ENCODE assay signal across 10 mouse cellular contexts in genomic region chr7:110787310-110787709, GRCm38 (mm10). TPM values are rescaled to one million over a fixed set of nuclear protein-coding genes. Genes with fewer than 3 reads are reported as not detected.
DNase-seq lines count a peak whose midpoint lies in the region; ATAC-seq and TF ChIP-seq lines count a peak whose summit lies in the region.
"Had no signal": no experiment of that assay in that cellular context is flagged by ENCODE, and none has a peak within 500 bp of the region (broad histone marks: within the 10 kb centered on the region; RNA-seq: fewer than 3 reads in every experiment).

No protein-coding gene starts in this region.

- H3K4me2 ChIP-seq in heart, embryonic 11.5 days: no peak overlapping the region
- no peak overlapping the region for H3K4me2 ChIP-seq in hindbrain, embryonic 11.5 days (replicated peaks; ENCODE audit: low read depth, low read length)

- no peaks in the 10 kb centered on the region for H3K27me3 ChIP-seq in heart, embryonic 11.5 days (ENCODE audit: control insufficient read depth, insufficient read depth, low read length)
- H3K27me3 ChIP-seq in hindbrain, embryonic 11.5 days (ENCODE audit: control insufficient read depth, insufficient read depth, low read length): no peaks in the 10 kb centered on the region

- TF ChIP-seq POLR2A in bone marrow macrophage, adult 2 months (IDR thresholded peaks at IDR 0.05; ENCODE audit: borderline replicate concordance, low read depth, low read length): no peak

- H3K9me3 ChIP-seq in heart, embryonic 11.5 days (replicated peaks; ENCODE audit: control insufficient read depth, low read length): no peaks in the 10 kb centered on the region
- H3K9me3 ChIP-seq in hindbrain, embryonic 11.5 days (ENCODE audit: control insufficient read depth, low read length): no peaks in the 10 kb centered on the region

- H3K36me3 ChIP-seq in heart, embryonic 11.5 days (ENCODE audit: control insufficient read depth, insufficient read depth, low read length): no peaks in the 10 kb centered on the region
- H3K36me3 ChIP-seq in hindbrain, embryonic 11.5 days (ENCODE audit: control insufficient read depth, insufficient read depth, low read length): no peaks in the 10 kb centered on the region

- DNase-seq in heart, adult 18-20 months: peak; percentile 72 to 84
- DNase-seq in kidney, adult 8-10 months: peak; percentile 54 to 58
- peak; percentile 76 for DNase-seq in lung, postnatal 14 days
- no peak for DNase-seq in hindbrain, embryonic 11.5 days (ENCODE audit: low spot score)
- DNase-seq in thymus, postnatal 36 days: no peak
- DNase-seq: cerebellum, adult 11 months had no signal

- peaks cover 7% of the 10 kb centered on the region for H3K4me1 ChIP-seq in heart, embryonic 11.5 days (ENCODE audit: control insufficient read depth, insufficient read depth, low read length)
- peaks cover 49% of the 10 kb centered on the region for H3K4me1 ChIP-seq in bone marrow macrophage, adult 2 months (ENCODE audit: control insufficient read depth, insufficient read depth, low read length)
- no peaks in the 10 kb centered on the region for H3K4me1 ChIP-seq in hindbrain, embryonic 11.5 days (replicated peaks; ENCODE audit: control insufficient read depth, insufficient read depth, low read length)

- H3K27ac ChIP-seq in heart, embryonic 11.5 days (ENCODE audit: low read depth, low read length): no peak overlapping the region
- H3K27ac ChIP-seq in bone marrow macrophage, adult 2 months (ENCODE audit: insufficient read depth, low read depth, low read length): peak overlapping the region; percentile 87
- no peak overlapping the region for H3K27ac ChIP-seq in hindbrain, embryonic 11.5 days (ENCODE audit: low read depth, low read length)

- ATAC-seq in heart, embryonic 11.5 days (replicated peaks; ENCODE audit: insufficient number of reproducible peaks, low FRiP score, low TSS enrichment): no peak
- no peak for ATAC-seq in CD4-positive, CD25-positive, alpha-beta regulatory T cell, adult 4 months
- ATAC-seq in hindbrain, embryonic 11.5 days (ENCODE audit: low FRiP score): no peak
- ATAC-seq: forebrain, embryonic 14.5 days had no signal

- 55% methylated on average over 6 of the region's 6 CpGs for WGBS in heart, embryonic 11.5 days (ENCODE audit: insufficient replicate concordance)
- WGBS in hindbrain, embryonic 11.5 days: 90% methylated on average over 6 of the region's 6 CpGs

- H3K4me3 ChIP-seq in heart, embryonic 11.5 days (ENCODE audit: low read depth, low read length): no peak overlapping the region
- H3K4me3 ChIP-seq in bone marrow macrophage, adult 2 months (ENCODE audit: insufficient read depth, low read length): no peak overlapping the region
- no peak overlapping the region for H3K4me3 ChIP-seq in hindbrain, embryonic 11.5 days (ENCODE audit: low read depth, low read length)

- H3K9ac ChIP-seq in heart, embryonic 11.5 days (ENCODE audit: low read depth, low read length): no peak overlapping the region
- H3K9ac ChIP-seq in hindbrain, embryonic 11.5 days (ENCODE audit: low read depth, low read length): no peak overlapping the region

- no peak for TF ChIP-seq CTCF in bone marrow macrophage, adult 2 months (IDR thresholded peaks at IDR 0.05; ENCODE audit: low read depth, low read length)

RNA-seq across cellular contexts. Expression of gene Ampd3, which starts 19.3 kb away (rescaled TPM):
- total RNA-seq in heart, adult 18-20 months (2021): 10 to 100 TPM; 31.3 to 34.4 TPM
- polyA plus RNA-seq in heart, embryonic 11.5 days (2014; fragmentation: Nextera tagmentation; extraction: Ambion mirVana): 6.0 and 8.9 TPM in 2 replicates
- polyA plus RNA-seq in bone marrow macrophage, adult 2 months (2012; ENCODE audit: insufficient read depth, insufficient read length, missing spikeins): 43.3 and 44.5 TPM in 2 replicates
- 1 to 10 TPM; 2.9 to 4.5 TPM for polyA plus RNA-seq in CD4-positive, CD25-positive, alpha-beta regulatory T cell, adult 4 months (2017; shearing (Covaris generic))
- 1.3 and 1.4 TPM in 2 replicates for polyA plus RNA-seq in hindbrain, embryonic 11.5 days (2014; fragmentation: Nextera tagmentation; extraction: Ambion mirVana)

RNA-seq across cellular contexts. Expression of gene Rnf141, which starts 56.9 kb away (rescaled TPM):
- 10 to 100 TPM; 43.8 to 46.3 TPM for total RNA-seq in heart, adult 18-20 months (2021)
- polyA plus RNA-seq in heart, embryonic 11.5 days (2014; fragmentation: Nextera tagmentation; extraction: Ambion mirVana): 34.1 and 35.5 TPM in 2 replicates
- 40.9 and 48.6 TPM in 2 replicates for polyA plus RNA-seq in bone marrow macrophage, adult 2 months (2012; ENCODE audit: insufficient read depth, insufficient read length, missing spikeins)
- polyA plus RNA-seq in CD4-positive, CD25-positive, alpha-beta regulatory T cell, adult 4 months (2017; shearing (Covaris generic)): 10 to 100 TPM; 13.4 to 16.2 TPM
- 28.2 and 29.0 TPM in 2 replicates for polyA plus RNA-seq in hindbrain, embryonic 11.5 days (2014; fragmentation: Nextera tagmentation; extraction: Ambion mirVana)

Comparison
In these comparisons a context has a peak if more than half of its experiments do, and no peak if none do; other contexts are left out.
1. DNase-seq: peak in heart, adult 18-20 months (2 of 2), kidney, adult 8-10 months (2 of 2) and lung, postnatal 14 days (single experiment); none in hindbrain, embryonic 11.5 days (single experiment) and thymus, postnatal 36 days (0 of 2).